Mouse (Mus musculus) heart, adult 9 months (tissue): ENCODE results near the gene Napa.

Source experiments
- DNase-seq, 2 experiments: peaks; one replicate each; pipeline ENCODE4 v3.0.0; 2022; ENCODE audit warnings: low spot score in 2 of 2

Gene Napa

GRCm38 (mm10) chr7:16099901-16100300 lies 1.6 kb downstream of the Napa start:
- DNase-seq = no peak

GRCm38 (mm10) chr7:16101081-16101480 lies 2.8 kb downstream of the Napa start:
- no peak for DNase-seq

GRCm38 (mm10) chr7:16101726-16102475 lies 3.6 kb downstream of the Napa start:
- DNase-seq = no peak

- DNase-seq = no peak
These were observed 4.5 kb downstream of the Napa start for GRCm38 (mm10) chr7:16102686-16103226.

- peak; percentile 19 to 21 for DNase-seq
These were observed 5.5 kb downstream of the Napa start for GRCm38 (mm10) chr7:16103760-16104159.

- DNase-seq = no peak
These were observed 6.5 kb downstream of the Napa start for GRCm38 (mm10) chr7:16104611-16105388.

GRCm38 (mm10) chr7:16108886-16109542 lies 10.8 kb downstream of the Napa start:
- no peak for DNase-seq

GRCm38 (mm10) chr7:16110158-16110557 lies 11.9 kb downstream of the Napa start:
- DNase-seq = no peak

GRCm38 (mm10) chr7:16111284-16112090 lies 13.2 kb downstream of the Napa start:
- DNase-seq = no peak

- DNase-seq = no peak
These were observed 18.2 kb downstream of the Napa start for GRCm38 (mm10) chr7:16116418-16116817.

- no peak for DNase-seq
These were observed 18.8 kb downstream of the Napa start for GRCm38 (mm10) chr7:16117100-16117499.

- peak; percentile 88 to 93 for DNase-seq
These were observed 21.5 kb downstream of the Napa start, which contains the start of gene Kptn for GRCm38 (mm10) chr7:16119569-16120261. TSS of gene Kptn (plus strand) at chr7:16119895.

- no peak for DNase-seq
These were observed 22.0 kb downstream of the Napa start for GRCm38 (mm10) chr7:16120262-16120600.

GRCm38 (mm10) chr7:16125829-16126228 lies 27.6 kb downstream of the Napa start:
- DNase-seq = no peak

GRCm38 (mm10) chr7:16128344-16128743 lies 30.1 kb downstream of the Napa start:
- DNase-seq = no peak

GRCm38 (mm10) chr7:16128899-16129298 lies 30.6 kb downstream of the Napa start:
- no peak for DNase-seq

- peak; percentile 50 to 74 for DNase-seq
These were observed 31.2 kb downstream of the Napa start, which contains the start of gene Slc8a2 for GRCm38 (mm10) chr7:16129421-16129845. TSS of gene Slc8a2 (plus strand) at chr7:16129826.

GRCm38 (mm10) chr7:16129846-16130691 lies 31.8 kb downstream of the Napa start:
- no peak for DNase-seq

GRCm38 (mm10) chr7:16130956-16131634 lies 32.8 kb downstream of the Napa start:
- DNase-seq = no peak
